Mouse (Mus musculus): ENCODE data around the gene Npdc1. TPM values are rescaled to one million over a fixed set of nuclear protein-coding genes. Genes with fewer than 3 reads are reported as not detected.

The Npdc1 gene
- total RNA-seq, 2 experiments from 2014 or later, result 33.1 to 35.2 TPM

DNA sequence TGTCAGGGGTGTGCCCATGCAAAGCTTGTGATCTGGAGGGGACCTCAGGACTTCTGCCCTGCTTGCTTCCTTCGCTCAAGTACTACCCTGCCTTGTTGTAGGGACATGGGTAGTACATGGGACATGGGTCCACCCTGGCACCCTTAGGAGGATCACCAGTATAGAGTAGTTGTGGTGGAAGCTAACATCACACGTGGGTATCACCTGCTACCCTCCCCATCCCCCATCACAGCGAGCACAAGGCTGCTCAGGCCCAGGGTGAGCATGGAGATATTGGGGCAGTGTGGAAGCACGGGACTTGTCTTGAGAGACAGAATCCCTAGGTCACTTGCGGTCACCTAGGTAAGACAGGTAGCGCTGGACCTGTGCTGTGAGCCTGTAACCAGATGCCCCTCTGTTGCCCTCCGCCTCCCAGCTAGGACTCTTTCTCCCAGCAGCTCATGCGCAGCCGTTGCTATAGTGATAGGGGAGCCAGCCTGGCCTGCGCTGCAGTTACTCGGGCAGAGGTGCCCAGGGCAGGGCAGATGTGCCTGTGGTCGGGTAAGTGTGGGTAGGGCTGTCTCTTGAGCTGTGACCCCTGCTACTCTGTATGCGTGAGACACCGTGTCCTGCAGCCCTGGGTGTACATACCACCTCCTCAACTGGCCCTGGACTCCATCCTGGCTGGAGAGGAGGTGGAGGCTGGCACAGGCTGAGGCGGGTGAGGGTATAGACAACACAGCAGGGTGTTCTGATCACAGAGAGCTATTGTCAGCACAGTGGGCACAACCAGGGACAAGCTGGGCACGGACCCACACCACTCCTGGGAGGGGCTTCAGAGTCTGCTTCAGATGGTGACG is 31.5 kb downstream of the Npdc1 start:
- no peak for DNase-seq

DNA sequence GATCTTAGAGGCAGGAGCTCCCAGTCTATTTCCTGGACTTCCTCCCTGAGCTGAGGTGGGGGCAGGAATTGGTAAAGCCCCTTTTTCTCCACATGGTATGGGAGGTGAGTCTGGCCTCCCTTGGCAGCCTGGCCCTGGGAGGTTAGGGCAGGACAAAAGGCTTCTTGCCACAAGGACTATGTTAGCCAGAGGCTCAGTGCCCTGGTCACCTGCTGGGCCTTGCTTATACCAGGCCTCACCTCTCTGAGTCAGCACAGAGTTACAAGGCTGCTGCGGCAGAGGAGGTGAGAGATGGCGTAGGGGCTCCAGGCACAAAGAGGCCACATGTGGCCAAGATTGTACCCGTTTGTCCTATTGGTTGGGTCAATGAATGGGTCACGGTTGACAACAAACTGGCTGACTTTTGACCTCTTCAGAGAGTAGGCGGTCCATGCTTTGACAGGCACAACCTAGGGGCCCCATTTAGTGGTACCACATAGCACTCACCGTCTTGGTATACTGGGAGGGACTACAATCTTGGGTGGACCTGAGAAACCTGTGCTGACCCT is 32.2 kb downstream of the Npdc1 start:
- DNase-seq, result no peak

DNA sequence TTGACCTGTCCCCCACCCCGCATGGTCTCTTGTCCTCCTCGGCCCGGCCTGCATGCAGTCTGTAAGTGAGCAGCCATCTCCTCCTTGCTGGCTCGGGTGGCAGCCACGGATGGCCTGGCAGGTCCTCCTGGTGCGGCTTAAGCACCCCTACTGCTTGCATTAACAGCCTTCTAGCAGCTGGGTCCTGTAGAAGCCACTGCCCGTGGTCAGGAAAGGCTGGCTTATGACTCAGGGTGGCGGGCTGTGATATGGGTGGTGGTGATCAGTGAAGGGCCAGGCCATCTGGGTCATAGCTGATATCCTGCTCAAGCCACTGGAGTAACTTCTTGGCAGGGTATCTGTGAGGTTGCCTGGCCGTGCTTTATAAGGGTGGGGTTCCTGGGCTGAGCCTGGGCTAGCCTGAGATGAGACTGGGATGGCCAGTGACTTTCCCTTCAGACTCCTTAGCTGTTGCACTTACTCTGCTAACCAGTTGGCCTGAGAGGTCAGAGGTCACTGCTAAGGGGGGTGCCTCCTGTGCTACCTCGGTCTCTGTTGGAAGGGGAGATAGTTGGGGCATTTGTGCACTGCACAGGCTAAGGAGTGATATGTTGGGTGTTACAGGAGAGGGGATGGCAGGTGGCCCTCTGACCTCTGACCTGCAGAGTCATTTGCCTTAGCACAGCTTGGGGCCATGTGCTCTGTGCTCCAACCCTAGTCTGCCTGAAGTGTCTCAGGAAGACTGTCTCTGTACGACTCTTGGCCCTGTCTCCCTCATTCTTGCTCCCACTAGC is 33.4 kb downstream of the Npdc1 start:
- no peak for DNase-seq

DNA sequence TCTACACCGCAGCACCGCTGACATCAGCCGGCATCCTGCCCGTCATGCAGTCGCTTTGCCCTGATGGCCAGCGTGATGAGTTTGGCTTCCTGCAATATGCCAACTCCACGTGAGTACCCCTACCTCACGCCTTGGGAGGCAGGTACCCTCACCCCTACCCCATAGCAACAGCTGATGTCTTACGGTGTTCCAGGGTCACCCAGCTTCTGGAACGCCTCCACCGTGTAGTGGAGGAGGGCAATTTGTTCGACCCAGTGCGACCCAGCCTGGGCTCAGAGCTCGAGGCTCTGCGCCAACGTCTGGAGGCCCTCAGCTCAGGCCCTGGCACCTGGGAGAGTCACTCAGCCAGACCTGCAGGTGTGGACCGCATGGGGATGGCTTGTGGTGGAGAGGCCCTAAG is 34.0 kb downstream of the Npdc1 start:
- DNase-seq, result no peak

DNA sequence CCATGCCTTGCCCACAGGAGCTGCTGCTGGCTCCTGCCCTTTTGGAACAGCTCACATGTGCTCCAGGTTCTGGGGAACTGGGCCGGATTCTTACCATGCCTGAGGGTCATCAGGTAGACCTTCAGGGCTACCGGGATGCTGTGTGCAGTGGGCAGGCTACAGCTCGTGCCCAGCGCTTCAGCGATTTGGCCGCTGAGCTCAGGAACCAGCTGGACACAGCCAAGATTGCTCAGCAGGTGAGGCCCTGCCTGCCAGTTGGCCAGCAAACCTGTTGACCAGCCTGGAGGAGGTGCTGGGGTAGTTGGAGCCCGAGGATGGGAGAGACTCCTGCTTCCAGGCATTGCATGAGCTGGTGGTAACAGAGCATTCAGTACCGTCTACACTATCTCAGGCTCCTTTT is 35.1 kb downstream of the Npdc1 start:
- no peak for DNase-seq

DNA sequence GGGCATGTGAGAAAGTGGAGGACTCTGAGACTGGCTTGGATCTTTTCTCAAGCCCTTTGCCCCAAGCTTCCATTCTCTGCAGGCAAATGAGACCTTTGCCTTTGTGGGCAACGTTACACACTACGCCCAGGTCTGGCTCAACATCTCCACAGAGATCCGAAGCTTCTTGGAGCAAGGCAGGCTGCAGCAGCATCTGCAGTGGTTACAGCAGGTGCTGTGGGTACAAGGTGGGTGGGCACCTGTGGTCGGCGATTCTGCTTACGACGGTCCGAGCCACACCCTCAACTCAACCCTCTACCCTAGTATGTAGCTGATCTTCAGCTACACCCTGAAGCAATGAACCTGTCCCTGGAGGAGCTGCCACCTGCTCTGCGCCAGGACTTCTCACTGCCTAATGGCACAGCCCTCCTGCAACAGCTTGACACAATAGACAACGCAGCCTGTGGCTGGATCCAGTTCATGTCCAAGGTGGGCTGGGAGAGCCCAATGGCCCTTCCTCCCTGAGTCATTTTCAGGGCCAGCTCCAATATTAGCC is 37.2 kb downstream of the Npdc1 start:
- DNase-seq, result no peak

DNA sequence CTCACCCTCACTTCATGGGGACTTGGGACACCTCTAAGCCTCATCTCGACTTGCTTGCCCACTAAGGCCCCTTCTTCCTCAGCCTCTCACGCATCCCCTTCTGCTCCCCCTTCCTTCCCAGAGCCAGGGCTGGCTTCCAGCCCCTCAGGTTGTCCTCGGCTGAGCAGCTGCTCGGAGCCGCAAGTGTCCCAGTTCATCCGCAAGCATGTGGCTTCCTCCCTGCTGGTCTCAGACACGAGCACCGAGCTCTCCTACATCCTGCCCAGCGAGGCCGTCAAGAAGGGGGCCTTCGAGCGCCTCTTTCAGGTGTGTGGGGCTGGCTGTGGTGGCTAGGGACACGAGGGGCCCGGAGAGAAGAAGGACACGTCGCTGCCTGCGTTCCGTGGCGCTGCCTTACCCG is 41.9 kb downstream of the Npdc1 start:
- no peak for DNase-seq

DNA sequence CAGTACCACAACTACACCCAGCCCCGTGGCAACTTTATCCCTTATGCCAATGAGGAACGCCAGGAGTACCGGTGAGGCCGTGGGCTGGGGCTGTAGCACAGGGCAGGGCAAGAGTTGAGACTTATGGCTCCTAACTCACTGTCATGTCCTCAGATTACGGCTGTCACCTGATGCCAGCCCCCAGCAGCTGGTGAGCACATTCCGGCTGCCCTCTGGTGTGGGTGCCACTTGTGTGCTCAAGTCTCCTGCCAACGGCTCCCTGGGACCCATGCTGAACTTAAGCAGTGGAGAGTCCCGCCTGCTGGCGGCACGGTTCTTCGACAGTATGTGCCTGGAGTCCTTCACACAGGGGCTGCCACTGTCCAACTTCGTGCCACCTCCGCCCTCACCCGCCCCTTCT is 43.5 kb downstream of the Npdc1 start:
- no peak for DNase-seq

DNA sequence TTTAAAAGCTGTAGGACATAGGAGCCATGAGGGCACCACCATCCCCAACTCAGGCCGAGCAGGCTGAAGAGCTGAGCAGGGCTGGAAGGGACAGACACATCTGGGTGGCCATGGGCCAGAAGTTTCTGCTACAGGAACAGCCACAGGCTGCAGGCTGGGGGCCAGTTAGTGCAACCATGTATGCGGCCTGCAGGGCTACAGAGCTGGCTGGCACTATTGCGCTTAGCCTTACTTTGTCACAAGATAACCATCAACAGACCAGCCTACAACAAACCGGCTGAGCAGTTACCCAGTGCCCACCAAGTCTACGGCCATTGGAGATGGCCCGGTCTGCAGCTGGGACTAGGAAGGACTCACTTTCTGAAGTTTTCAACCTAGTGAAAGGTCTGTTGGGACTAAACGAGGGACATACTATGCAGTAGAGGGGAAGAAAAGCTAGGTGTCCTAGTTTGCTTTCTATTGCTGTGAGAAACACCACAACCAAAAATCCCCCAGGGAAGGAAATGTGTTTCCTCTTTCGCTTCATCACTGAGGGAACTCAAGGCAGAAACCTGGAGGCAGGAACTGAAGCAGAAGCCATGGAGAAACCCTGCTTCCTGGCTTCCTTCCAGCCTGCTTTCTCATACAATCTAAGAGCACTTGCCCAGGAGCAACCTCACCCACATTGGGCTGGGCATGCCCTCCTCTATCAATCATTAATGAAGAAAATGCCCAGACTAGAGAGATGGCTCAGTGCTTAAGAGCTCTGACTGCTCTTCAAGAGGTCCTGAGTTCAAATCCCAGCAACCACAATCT is 51.9 kb downstream of the Npdc1 start:
- no peak for DNase-seq

DNA sequence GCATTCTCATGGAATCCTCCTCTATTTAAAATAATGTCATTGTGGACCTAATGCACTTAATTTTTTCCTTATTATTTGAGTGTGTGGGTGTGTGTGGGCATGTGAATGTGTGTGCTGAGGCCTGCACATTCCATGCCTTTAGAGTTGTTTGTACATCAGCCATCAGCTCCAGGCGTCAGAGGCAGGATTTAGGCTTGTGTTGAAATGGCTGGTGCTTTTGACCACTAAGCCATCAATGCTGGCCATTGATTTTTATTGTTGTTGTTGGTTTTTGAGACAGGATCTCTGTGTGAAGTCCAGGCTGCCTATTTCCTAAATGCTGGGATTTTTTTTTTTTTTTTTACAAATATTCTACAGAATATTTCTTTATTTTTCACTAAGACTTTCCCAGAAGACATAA is 53.8 kb downstream of the Npdc1 start:
- no peak for DNase-seq

DNA sequence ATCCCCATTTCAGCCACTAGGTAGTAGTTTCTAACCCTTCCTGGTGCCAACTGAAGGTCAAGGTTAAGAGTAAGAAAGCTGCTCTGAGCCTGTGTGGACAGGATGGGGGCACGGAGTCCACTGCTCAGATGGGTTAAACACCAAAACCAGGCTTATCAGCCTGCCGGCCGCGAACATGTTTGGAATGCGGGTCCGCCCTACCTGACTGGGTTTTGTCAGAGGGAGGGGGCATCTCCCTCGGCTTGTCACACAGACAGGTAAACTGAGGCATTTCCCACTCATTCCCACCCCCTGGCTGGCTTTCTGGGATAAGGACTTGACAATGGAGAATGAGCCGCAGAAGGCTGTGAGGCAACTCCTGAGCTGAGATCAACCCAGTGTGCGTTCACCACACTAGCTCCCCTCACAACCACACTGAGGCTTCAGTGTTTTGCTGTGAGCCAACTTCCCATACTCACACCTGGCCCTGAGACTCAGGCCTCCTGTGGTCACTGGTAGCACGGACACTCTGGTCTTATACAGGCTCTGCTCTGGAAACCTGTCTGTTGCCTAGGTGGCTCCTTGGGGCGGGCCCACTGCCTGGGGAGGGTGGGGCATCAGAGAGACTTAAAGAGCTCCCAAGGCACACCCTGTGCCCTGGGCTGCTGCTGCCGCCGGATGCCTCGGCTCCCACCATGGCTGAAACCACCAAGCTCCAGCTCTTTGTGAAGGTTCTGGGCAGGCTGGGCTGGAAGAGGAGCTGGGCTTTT is 57.2 kb downstream of the Npdc1 start, which contains the start of gene Clic3:
Gene Clic3, plus strand, starts transcription at position 634 of the 749 bp plus-strand sequence.
- no peak for DNase-seq

DNA sequence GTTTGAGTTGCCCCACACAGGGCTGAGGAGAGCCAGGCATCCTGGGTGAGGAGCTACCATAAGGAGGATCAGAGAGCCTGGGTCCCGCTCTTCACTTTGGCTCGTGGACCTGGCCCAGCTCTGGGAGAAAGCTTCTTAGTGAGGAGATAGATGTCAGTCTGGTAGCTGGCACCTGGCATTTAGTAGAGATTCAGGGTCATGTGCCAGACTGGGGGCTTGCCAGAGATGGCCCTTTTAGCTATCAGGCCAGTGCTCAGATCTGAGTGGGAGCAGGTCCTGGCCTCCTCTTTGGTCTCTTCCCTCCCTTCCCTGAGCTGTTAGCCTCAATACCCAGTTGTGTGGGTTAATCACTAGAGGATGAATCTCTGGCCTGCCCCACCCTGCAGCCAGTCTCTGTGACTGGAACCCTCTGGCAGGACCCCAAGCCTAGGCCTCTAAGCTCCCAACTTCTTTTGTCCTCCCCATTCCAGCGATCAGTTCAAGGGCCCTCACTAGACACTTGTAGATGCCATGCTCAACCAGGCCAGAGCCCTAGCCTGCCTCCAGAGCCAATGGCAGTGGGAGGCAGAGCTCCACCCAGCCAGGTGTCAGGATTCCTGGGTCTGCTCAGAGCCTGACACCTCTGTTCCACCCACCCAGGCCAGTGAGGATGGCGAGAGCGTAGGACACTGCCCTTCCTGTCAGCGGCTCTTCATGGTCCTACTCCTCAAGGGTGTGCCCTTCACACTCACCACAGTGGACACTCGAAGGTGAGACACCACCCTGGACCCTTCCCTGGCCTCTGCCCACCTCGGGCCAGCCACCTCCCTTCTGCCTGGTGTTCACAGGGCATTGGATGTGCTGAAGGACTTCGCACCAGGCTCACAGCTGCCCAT is 58.1 kb downstream of the Npdc1 start:
- DNase-seq, result no peak

DNA sequence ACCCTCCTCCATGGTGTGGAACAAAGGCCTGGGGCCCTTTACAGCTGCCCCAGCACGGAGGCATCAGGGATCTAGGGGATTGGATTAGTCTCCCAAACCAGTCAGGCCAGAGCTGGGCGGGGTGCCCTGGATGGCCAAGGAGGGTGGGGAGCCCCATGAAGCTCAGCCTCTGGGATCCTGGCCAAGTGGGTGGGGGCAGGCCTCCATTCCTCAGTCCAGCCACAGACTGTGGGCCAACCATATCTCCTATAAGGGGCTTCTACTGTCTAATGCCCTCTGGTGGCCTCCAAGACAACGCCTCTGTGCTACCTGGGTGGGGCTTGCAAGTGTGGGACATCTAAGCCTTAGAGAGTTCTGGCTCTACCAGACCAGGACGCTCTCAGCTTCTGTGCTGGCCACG is 59.8 kb downstream of the Npdc1 start:
- peak; percentile 66 for DNase-seq

Small RNA genes lying within 50 kb of the gene (microRNA-seq; reads per million reads assigned to microRNA genes)
- gene Mir3087, result 0.69 to 0.82 reads per million in 2 experiments

Other genes with a start within 250 kb of the Npdc1 start
- gene Nrarp, start 218.6 kb upstream of the Npdc1 start, total RNA-seq (2021), result 10 to 100 TPM; 31.2 to 33.4 TPM
- 1 to 10 TPM; 4.4 to 5.8 TPM for gene Tor4a, start 202.5 kb upstream of the Npdc1 start, total RNA-seq (2021)
- gene Nelfb, start 187.9 kb upstream of the Npdc1 start, total RNA-seq (2021), result 10 to 100 TPM; 43.4 to 44.5 TPM
- not detected for gene Stpg3, start 184.7 kb upstream of the Npdc1 start, total RNA-seq (2021)
- not detected for gene Fam166a, start 180.6 kb upstream of the Npdc1 start, total RNA-seq (2021)
- gene Tubb4b, start 174.6 kb upstream of the Npdc1 start, total RNA-seq (2021), result 100 to 1,000 TPM; 415 to 442 TPM
- not detected for gene Slc34a3, start 165.0 kb upstream of the Npdc1 start, total RNA-seq (2021)
- gene Rnf224, start 162.6 kb upstream of the Npdc1 start, total RNA-seq (2021), result not detected
- 1 to 10 TPM; 1.5 to 3.0 TPM for gene Rnf208, start 157.1 kb upstream of the Npdc1 start, total RNA-seq (2021)
- gene Cysrt1, start 156.9 kb upstream of the Npdc1 start, total RNA-seq (2021), result not detected
- gene AL732309.1, start 152.5 kb upstream of the Npdc1 start, total RNA-seq (2021), result 1 to 10 TPM; 1.3 to 1.8 TPM
- 10 to 100 TPM; 16.9 to 18.1 TPM for gene Tmem203, start 143.9 kb upstream of the Npdc1 start, total RNA-seq (2021)
- gene Tprn, start 136.7 kb upstream of the Npdc1 start, total RNA-seq (2021), result 1 to 10 TPM; 4.9 to 5.7 TPM
- gene Ssna1, start 126.9 kb upstream of the Npdc1 start, total RNA-seq (2021), result 10 to 100 TPM; 60.0 to 62.0 TPM
- gene Anapc2, start 126.9 kb upstream of the Npdc1 start, total RNA-seq (2021), result 10 to 100 TPM; 49.7 to 53.1 TPM
- gene Tmem210, start 111.2 kb upstream of the Npdc1 start, total RNA-seq (2021), result not detected
- gene Lrrc26, start 109.4 kb upstream of the Npdc1 start, total RNA-seq (2021), result not detected
- not detected for gene Grin1, start 80.2 kb upstream of the Npdc1 start, total RNA-seq (2021)
- 10 to 100 TPM; 27.2 to 28.6 TPM for gene Man1b1, start 67.0 kb upstream of the Npdc1 start, total RNA-seq (2021)
- gene Dpp7, start 43.0 kb upstream of the Npdc1 start, total RNA-seq (2021), result 1 to 10 TPM; 4.7 to 5.2 TPM
- gene Uap1l1, start 33.7 kb upstream of the Npdc1 start, total RNA-seq (2021), result 1 to 10 TPM; 7.3 to 9.5 TPM
- gene Sapcd2, start 27.0 kb upstream of the Npdc1 start, total RNA-seq (2021), result 10 to 100 TPM in 1 of 2 experiments, 1 to 10 TPM in 1; 8.7 to 10.8 TPM
- gene Entpd2, start 3.5 kb upstream of the Npdc1 start, total RNA-seq (2021), result 1 to 10 TPM; 5.7 to 8.5 TPM
- under 1 TPM in 1 of 2 experiments, not detected in 1; 0.11 TPM for gene Fut7, start 23.9 kb downstream of the Npdc1 start, total RNA-seq (2021)
- gene Abca2, start 29.4 kb downstream of the Npdc1 start, total RNA-seq (2021), result 10 to 100 TPM; 19.4 to 20.7 TPM
- 1 to 10 TPM; 2.8 to 4.1 TPM for gene Clic3, start 57.5 kb downstream of the Npdc1 start, total RNA-seq (2021)
- 10 to 100 TPM; 30.5 to 32.8 TPM for gene Paxx, start 61.7 kb downstream of the Npdc1 start, total RNA-seq (2021)
- 100 to 1,000 TPM; 117 to 137 TPM for gene Ptgds, start 70.7 kb downstream of the Npdc1 start, total RNA-seq (2021)
- gene Lcn12, start 94.6 kb downstream of the Npdc1 start, total RNA-seq (2021), result not detected
- 10 to 100 TPM; 93.6 to 98.6 TPM for gene Fbxw5, start 101.4 kb downstream of the Npdc1 start, total RNA-seq (2021)
- gene C8g, start 102.4 kb downstream of the Npdc1 start, total RNA-seq (2021), result under 1 TPM in 1 of 2 experiments, not detected in 1; 0.45 TPM
- gene Traf2, start 147.6 kb downstream of the Npdc1 start, total RNA-seq (2021), result 10 to 100 TPM; 13.2 to 15.8 TPM
- 100 to 1,000 TPM; 151 to 152 TPM for gene Edf1, start 158.5 kb downstream of the Npdc1 start, total RNA-seq (2021)
- gene Mamdc4, start 175.5 kb downstream of the Npdc1 start, total RNA-seq (2021), result 1 to 10 TPM; 1.4 to 2.3 TPM
- gene Phpt1, start 175.9 kb downstream of the Npdc1 start, total RNA-seq (2021), result 100 to 1,000 TPM; 100 to 101 TPM
- under 1 TPM; 0.14 to 0.41 TPM for gene Ajm1, start 182.4 kb downstream of the Npdc1 start, total RNA-seq (2021)
- 10 to 100 TPM; 51.4 to 61.5 TPM for gene Rabl6, start 209.2 kb downstream of the Npdc1 start, total RNA-seq (2021)
- not detected for gene Ccdc183, start 218.3 kb downstream of the Npdc1 start, total RNA-seq (2021)
- 10 to 100 TPM; 22.2 to 24.0 TPM for gene Tmem141, start 222.7 kb downstream of the Npdc1 start, total RNA-seq (2021)
- 1 to 10 TPM; 1.3 to 1.4 TPM for gene Fcna, start 228.7 kb downstream of the Npdc1 start, total RNA-seq (2021)

Measured in heart, postnatal 4 days (tissue).